Comparison of ENCODE assay signal across 9 mouse cellular contexts in genomic region chr6:93912003-93912581, GRCm38 (mm10).
DNase-seq lines count a peak whose midpoint lies in the region; ATAC-seq and TF ChIP-seq lines count a peak whose summit lies in the region.
"Had no signal": no experiment of that assay in that cellular context is flagged by ENCODE, and none has a peak within 500 bp of the region (broad histone marks: within the 10 kb centered on the region; RNA-seq: fewer than 3 reads in every experiment).

No protein-coding gene starts in this region.

- intact Hi-C loops in left cerebral cortex, postnatal 14 days (cut with DNase I), result loop anchor here (5.0 kb wide), 1 partner anchor 55 kb away; no protein-coding TSS in a partner anchor

- peak overlapping the region; percentile 53 for H3K4me2 ChIP-seq in stomach, embryonic 16.5 days (ENCODE audit: low read depth, low read length)

- H3K4me1 ChIP-seq in E14TG2a.4 (replicated peaks; ENCODE audit: low read depth, low read length), result peaks cover 49% of the 10 kb centered on the region
- H3K4me1 ChIP-seq in forebrain, embryonic 10.5 days, result peaks cover 74% of the 10 kb centered on the region
- H3K4me1 ChIP-seq in stomach, embryonic 16.5 days (ENCODE audit: control insufficient read depth, insufficient read depth, low read length), result peaks cover 16% of the 10 kb centered on the region
- H3K4me1 ChIP-seq: megakaryocyte, embryonic 14.5 days had no signal

- peak overlapping the region; percentile 96 for H3K27ac ChIP-seq in forebrain, embryonic 10.5 days
- peak overlapping the region; percentile 40 for H3K27ac ChIP-seq in stomach, embryonic 16.5 days (ENCODE audit: low read length)

- 6% methylated on average over 8 of the region's 8 CpGs for WGBS in forebrain, embryonic 10.5 days
- WGBS in stomach, embryonic 16.5 days, result 26% methylated on average over 8 of the region's 8 CpGs

- DNase-seq in embryo, embryonic 10 days (ENCODE audit: low spot score), result peak; percentile 21
- DNase-seq in embryo, embryonic 9.5 days (ENCODE audit: extremely low spot score), result no peak
- no peak for DNase-seq in forebrain, embryonic 10.5 days (ENCODE audit: extremely low spot score, low spot score)
- DNase-seq in left cerebral cortex, postnatal 14 days (ENCODE audit: low spot score in 2 of 2), result peak; percentile 20 to 51
- no peak for DNase-seq in gastrocnemius, adult 18-20 months (ENCODE audit: low spot score)
- no peak for DNase-seq in ovary, postnatal 36 days (ENCODE audit: low spot score)

- peak overlapping the region; percentile 81 for H3K4me3 ChIP-seq in E14TG2a.4 (replicated peaks; ENCODE audit: low read length)
- peak overlapping the region; percentile 56 for H3K4me3 ChIP-seq in forebrain, embryonic 10.5 days
- peak overlapping the region; percentile 26 for H3K4me3 ChIP-seq in stomach, embryonic 16.5 days (replicated peaks; ENCODE audit: low read length)
- H3K4me3 ChIP-seq: megakaryocyte, embryonic 14.5 days had no signal

- H3K27me3 ChIP-seq in E14TG2a.4 (ENCODE audit: insufficient read depth, low read length), result no peaks in the 10 kb centered on the region
- H3K27me3 ChIP-seq in forebrain, embryonic 10.5 days (ENCODE audit: poor library complexity, severe bottlenecking), result no peaks in the 10 kb centered on the region
- no peaks in the 10 kb centered on the region for H3K27me3 ChIP-seq in stomach, embryonic 16.5 days (ENCODE audit: control insufficient read depth, insufficient read depth, low read length)

- no peak for TF ChIP-seq CTCF in E14TG2a.4 (conservative IDR thresholded peaks at IDR 0.05; ENCODE audit: low read length)

- no peak for ATAC-seq in stomach, embryonic 16.5 days (ENCODE audit: insufficient read depth, low FRiP score)

- no peaks in the 10 kb centered on the region for H3K36me3 ChIP-seq in E14TG2a.4 (ENCODE audit: insufficient read depth, low read length)
- H3K36me3 ChIP-seq in forebrain, embryonic 10.5 days (replicated peaks), result peaks cover 4% of the 10 kb centered on the region; the same call in 1 of the 2 replicates
- no peaks in the 10 kb centered on the region for H3K36me3 ChIP-seq in stomach, embryonic 16.5 days (ENCODE audit: control insufficient read depth, insufficient read depth, low read length)

- peak overlapping the region; percentile 41; the same call in 1 of the 2 replicates for H3K9ac ChIP-seq in stomach, embryonic 16.5 days (ENCODE audit: low read length)

- no peaks in the 10 kb centered on the region for H3K9me3 ChIP-seq in E14TG2a.4 (ENCODE audit: low read length)
- H3K9me3 ChIP-seq in forebrain, embryonic 10.5 days, result no peaks in the 10 kb centered on the region
- no peaks in the 10 kb centered on the region for H3K9me3 ChIP-seq in stomach, embryonic 16.5 days (replicated peaks; ENCODE audit: control insufficient read depth, low read length)

Comparison
In these comparisons a context has a peak if more than half of its experiments do, and no peak if none do; other contexts are left out.
1. DNase-seq: peak in embryo, embryonic 10 days (single experiment) and left cerebral cortex, postnatal 14 days (2 of 2); none in embryo, embryonic 9.5 days (single experiment), forebrain, embryonic 10.5 days (single experiment), gastrocnemius, adult 18-20 months (single experiment) and ovary, postnatal 36 days (single experiment).
2. H3K4me3 ChIP-seq: peak in every context shown above with its lines; median percentile 81 in E14TG2a.4; 56 in forebrain, embryonic 10.5 days; 26 in stomach, embryonic 16.5 days.